Mouse (Mus musculus) layer of hippocampus, adult 8-10 months (tissue): ENCODE data around the gene Acta1. TPM values are rescaled to one million over a fixed set of nuclear protein-coding genes. Genes with fewer than 3 reads are reported as not detected.

Source experiments
- DNase-seq, 2 experiments: peaks; one replicate each; pipeline ENCODE4 v3.0.0; 2022; ENCODE audit warnings: low spot score in 2 of 2
- total RNA-seq, 4 experiments: library from RNA; stranded (reverse); gene quantifications; 2 replicates each; pipeline ENCODE4 v1.2.4; 2022

Gene Acta1
- total RNA-seq, result 1 to 10 TPM; 5.7 to 9.3 (median 7.2) TPM

DNA sequence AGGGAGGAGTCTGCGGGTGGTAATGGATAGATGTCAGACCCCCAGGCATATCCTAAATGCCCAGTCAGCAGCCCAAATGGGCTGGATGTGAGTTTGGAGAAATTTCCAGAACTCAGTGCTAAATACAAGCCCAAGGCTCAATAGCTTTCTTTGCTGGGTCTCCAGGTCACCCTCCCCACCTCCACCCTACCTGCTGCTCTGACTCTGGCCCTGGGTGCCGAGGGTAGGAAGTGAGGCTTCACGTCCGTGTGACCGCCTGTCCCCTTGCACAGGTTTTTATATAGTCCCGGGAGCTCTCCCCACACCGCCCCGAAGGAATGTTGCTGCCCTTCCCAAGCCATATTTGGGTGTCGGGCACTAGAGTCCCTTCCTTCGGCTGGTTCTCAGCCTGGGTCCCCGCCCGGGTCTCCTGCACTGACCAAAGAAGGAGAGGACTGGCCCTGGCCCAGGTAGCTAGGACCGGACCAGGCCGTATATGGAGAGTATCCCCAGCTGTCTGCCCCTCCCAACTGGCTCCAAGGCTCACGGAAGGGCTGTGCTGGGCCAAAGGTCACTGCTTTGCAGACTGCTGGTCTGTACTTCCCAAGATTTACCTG, at the start of gene Acta1:
Gene Acta1, minus strand, starts transcription at position 250 of the 596 bp plus-strand sequence.
- DNase-seq, result no peak

DNA sequence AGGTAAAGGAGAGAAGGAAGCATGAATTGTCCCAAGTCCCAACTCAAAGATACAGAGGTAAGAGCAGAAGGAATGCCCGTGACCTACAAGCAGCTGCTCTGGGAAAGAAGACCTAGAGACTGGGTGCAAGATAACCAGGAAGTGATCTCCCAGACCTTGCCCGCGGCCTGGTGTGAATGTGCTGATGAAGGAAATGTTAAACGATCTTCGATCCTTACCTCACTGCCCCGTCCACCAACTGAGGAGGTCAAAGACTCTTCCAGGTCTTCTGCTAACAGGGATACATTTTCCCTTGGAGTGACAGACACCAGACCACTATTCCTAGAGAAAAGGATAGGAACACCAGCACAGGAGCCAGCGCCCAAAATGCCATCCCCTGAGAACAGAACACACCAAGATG, 34.5 kb upstream of the Acta1 start:
- no peak for DNase-seq

DNA sequence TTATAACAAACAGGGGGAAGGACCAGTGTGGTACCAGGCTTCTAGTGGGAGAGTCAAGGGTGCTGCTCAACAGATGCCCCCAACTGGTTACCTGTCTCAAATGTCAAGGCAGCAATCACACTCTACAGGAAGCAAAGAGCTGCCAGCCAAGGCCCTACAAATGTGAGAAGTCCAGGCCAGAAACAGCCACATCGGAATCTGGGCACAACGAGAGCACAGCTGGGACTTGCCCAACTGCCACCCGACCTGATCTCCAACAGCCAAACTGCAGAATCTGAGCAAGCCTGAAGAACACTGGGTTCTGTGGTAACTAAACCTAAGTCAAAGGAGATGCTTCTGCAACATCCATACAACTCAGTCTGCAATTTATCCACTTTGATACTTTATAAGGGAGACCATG, 31.1 kb upstream of the Acta1 start:
- DNase-seq, result no peak

DNA sequence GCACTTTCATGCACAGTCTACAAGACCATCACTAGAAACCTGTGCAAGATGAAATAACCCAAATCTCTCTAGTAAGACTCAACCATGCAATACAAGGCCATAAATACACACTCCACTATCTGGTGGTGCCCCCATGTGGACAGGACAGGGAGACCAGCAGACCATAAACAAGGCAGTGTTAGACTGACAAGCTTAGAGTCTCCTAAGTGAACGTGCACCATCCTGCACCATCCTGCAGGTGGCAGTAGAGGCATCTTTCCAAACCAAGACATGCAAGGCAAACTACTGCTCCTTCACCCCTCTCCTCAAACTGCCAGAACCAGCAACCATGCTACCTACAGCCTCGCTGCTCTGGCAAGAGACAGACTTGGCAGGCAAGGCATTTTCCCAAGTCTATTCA, 30.2 kb upstream of the Acta1 start:
- DNase-seq, result peak; percentile 82 to 84

DNA sequence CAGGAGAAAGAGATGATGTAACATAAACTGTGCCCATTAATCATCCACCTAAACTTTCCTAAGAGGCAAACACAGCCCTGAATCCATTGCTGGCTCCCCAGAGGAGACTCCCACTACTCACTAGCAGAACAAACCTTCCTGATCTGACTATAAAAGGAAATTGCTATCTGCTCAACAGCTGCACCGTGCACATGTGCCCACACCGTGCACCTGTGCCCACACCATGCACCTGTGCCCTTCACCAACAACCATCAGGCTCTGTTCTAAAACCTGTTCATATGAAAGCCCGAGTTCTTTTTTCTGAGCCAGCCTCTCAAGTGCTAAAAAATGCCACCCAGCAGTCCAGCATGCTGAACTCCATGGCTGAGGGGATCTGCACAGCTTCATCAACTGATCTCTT, 20.1 kb upstream of the Acta1 start:
- no peak for DNase-seq

DNA sequence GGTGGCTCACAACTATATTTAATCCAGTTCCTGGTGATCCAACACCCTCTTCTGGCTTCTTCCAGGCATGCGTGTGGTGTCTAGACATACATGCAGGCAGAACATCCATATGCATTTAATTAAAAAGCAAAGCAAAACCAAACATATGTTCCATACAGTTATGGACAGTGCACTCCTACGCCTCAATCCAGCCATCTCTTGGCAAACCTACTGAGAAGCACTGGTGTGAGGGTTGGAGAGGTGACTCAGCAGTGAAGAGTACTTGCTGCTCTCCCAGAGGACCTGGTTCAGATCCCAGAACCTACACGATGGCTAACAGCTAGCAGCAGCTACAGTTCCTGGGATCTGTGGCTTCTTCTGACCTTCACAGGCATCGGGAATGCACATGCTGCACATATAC, 17.7 kb upstream of the Acta1 start:
- no peak for DNase-seq

DNA sequence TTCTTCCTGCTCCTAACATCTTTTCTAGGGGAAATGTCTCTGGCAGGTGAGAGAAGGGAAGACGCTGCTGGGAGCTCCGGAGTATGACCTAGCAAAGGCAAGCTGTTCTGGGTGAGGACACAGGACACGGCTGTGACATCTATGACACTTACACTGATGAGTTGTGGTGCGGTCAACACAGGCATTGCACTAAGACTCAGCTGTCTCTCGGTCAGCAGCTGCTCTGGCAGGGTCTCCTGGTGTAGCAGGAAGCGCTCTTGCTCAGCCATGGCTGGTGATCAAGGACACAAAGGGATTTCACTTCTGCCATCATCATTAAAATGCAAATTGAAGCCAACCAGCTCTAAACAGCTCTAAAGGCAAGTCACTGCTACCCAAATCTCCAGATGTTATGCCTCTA, 13.1 kb upstream of the Acta1 start:
- DNase-seq, result no peak

DNA sequence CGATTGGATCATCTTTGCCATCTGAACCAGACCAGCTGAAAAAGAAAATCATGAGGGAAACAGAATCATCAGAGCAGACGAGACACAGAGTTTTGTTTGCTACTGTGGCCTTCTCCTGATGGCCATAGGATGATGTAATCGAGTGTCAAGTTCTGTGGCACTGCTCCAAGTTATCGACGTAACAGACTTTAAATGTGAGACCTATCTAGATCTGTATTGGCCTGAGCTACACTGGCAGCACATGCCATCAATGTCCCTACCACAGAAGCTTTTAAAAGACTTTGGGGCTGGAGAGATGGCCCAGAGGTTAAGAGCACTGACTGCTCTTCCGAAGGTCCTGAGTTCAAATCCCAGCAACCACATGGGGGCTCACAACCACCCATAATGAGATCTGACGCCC, 8.1 kb upstream of the Acta1 start:
- DNase-seq, result no peak

DNA sequence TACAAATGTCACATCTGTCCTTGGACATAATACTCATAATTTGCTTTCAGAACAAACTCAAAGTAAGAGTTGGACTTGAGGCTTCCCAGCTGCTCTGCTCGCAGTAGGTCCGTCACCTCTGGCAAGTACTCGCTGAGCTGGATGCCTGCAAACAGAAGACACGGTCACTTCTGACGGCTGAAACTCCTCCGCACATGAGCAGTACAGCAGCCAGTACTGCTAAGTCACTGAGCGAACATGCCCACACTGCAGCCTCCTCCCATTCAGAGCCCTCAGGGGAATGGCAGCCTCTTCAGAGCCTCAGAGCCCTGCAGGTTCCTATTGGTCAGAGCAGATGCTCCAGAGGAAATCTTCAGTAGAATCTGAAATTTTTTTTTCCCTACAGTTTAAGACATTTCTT, 4.8 kb upstream of the Acta1 start:
- DNase-seq, result no peak

DNA sequence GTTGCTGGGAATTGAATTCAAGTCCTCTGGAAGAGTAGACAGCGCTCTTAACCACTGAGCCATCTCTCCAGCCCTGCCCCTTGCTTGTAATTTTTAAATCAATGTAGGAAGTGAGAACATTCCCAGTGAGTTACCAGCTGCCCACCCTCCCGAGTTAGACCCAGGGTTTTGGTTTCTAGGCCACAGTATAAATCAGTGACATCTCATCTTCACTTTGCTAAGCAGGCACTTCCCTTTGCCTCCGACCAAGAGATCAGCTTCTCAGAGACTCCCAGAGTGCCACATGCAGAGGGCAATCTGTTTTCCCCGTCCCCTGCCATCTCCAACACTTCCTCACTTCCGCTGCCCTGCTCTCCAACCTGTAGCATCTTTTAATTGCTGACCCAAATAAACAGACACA, 4.0 kb upstream of the Acta1 start:
- no peak for DNase-seq

DNA sequence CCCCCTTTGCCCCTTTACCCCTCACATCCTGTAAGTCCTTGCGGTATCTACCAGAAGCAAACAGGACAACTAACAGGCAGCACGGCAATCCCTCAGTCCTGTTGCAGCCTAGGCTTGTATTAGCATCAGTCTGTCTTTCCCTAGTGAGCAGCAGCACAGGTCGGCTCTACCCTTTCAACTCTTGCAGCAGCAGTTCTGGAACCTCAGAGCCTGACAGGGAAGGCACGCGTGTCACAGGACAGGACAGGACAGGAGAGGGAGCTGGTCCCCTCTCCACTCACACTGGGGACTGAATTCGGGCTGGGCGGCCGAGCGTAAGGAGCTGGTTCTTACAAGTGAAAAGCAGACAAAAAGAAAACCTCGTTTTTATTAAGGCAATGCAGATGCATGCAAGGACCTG, 2.2 kb upstream of the Acta1 start:
- no peak for DNase-seq

DNA sequence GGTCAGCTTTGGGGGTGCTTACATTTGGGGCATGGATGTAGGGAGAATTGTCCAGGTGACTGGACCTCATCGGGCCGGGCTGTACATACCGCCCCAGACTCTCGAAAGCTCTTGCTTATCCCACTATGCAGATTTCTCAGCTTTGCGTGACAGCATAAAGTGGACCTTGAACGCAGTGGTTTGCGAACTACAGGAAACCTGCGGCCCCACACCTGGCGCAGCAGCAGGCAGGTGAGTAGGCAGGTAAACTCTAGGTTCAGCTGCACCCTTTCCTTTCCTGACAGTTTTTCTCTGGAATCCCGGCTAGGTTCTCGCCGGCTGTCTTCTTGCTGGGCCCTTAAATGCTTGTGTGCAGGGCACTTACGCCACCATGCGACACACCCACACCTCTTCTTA, 1.8 kb upstream of the Acta1 start:
- DNase-seq, result no peak

DNA sequence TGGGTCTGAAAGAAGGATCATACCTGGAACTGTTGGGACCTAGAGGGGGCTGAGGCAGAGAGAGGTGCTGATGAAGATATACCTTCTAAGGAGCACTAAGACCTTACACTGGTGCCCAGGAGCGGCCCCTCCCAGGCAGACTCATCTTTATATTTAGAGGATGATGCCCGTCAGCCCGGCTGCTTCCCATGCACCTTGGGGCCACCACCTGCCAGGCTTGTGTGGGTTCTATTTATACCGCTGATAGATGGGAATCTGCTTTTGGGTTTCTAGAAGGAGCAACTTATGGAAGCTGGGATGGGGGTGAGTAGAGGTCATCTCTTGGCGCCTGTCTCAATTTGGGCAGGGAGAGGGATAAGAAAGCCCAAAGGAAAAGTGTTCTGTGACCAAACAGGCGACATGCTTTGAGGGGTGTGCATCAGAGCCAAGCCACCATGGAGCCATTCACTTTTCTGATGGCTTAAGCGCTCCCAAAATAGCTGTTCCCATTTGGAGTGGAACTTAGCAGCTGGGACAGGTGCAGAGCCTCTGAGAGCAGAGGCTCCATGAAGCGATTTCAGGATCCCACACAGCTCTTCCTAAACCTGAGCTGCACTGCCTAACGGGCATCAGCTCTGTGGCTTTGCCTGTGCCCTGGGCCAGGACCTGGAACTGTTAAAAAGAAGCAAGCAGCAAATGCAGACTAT, 1.3 kb upstream of the Acta1 start:
- DNase-seq, result no peak

DNA sequence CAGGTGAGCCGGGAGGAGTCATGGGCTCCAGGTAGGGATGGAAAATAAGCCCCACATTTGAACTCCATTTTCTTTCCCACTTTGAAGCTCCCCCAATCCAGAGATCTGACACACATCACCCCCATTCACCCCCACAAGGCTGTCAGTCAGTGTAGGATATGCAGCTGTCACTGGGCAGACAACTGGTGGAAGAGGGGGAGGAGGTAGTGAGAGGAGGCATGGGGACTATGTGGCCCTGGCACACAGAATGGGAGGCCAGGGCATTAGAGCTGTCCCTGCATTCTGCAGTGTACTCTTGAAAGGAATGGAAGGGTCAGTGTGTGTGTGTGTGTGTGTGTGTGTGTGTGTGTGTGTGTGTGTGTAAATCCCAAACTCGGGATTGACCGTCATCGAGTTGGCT, 679 bp upstream of the Acta1 start:
- DNase-seq, result no peak

DNA sequence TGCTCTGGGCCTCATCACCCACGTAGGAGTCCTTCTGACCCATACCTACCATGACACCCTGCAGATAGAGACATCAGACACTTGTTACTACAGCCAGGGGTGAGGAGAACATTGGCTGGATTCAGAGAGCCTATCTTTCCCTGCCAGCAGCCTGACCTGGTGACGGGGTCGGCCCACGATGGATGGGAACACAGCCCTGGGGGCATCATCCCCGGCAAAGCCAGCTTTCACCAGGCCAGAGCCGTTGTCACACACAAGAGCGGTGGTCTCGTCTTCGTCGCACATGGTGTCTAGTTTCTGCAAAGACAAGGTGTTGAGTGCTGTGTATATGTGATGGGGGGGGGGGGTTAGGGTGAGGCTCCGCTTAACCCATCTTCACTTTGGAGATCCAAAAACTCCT, 1.1 kb downstream of the Acta1 start:
- DNase-seq, result no peak

DNA sequence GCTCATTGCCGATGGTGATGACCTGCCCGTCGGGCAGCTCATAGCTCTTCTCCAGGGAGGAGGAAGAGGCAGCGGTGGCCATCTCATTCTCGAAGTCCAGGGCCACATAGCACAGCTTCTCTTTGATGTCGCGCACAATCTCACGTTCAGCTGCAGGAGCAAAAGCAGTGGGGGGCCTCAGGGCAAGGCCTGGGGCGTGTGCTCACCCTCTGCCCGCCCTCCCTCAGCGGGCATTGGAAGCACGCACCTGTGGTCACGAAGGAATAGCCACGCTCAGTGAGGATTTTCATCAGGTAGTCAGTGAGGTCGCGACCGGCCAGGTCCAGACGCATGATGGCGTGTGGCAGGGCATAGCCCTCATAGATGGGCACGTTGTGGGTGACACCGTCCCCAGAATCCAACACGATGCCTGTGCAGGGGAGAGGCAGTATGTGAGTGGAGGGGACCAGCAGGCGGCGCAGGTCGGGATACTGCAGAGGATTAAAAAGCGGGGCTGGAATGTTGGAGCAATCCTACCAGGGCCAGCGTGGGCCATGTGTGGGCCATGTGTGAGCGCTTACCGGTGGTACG, 1.9 kb downstream of the Acta1 start:
- no peak for DNase-seq

DNA sequence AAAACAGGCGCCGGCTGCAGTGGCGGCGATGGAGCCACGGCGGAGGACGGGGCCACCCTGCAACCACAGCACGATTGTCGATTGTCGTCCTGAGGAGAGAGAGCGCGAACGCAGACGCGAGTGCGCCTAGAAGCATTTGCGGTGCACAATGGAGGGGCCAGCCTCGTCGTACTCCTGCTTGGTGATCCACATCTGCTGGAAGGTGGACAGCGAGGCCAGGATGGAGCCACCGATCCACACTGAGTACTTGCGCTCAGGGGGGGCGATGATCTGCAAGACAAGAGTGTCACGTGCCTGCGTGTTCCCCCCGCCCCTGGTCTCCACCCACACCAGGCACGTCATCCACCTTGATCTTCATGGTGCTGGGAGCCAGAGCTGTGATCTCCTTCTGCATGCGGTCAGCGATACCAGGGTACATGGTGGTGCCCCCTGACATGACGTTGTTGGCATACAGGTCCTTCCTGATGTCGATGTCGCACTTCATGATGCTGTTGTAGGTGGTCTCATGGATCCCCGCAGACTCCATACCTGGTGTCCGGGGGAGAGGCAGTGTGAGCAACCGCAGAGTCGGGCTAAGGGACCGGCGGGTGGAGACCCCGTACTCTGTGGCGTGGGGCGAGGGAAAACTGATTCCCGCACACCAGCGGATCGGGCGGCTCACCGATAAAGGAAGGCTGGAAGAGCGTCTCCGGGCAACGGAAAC, 2.5 kb downstream of the Acta1 start:
- peak; percentile 80 to 82 for DNase-seq

DNA sequence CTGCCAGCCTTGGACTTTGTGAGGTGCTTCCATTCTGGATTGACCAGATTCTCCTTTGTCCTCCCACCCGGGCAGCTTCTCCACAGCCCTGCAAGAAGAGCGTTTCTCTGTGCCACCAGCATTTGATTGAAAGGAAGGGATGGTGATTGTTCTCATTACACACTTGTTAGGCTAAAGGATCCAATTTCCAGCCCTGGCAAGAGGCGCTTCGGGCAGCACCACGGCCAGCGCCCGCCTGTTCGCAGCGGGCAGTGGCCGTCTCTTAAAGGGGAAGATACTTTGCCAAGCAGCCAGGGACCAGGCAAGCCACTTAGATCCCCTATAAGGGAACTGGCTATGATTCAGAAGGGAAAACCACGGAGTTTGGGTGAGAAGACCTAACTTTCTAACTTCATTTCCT, 3.3 kb downstream of the Acta1 start:
- DNase-seq, result no peak

DNA sequence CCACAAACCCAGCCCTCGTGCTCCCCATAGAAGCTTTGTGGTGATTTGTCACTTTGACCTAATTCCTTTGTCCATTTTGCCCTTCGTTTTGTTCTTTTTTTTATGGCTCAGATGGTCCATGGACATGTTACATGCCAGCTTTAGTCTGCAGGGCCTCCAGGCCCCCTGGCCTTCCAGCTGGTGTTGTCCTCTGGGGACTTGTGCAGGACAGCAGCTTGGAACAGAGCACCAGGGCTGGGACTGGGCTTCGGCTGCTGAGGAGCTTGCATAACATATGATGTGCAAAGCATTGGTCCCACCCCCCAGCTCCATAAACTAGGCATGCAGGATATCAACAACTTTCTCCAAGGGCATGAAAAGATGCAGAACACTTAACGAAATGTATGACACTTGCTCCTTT, 4.8 kb downstream of the Acta1 start:
- no peak for DNase-seq

DNA sequence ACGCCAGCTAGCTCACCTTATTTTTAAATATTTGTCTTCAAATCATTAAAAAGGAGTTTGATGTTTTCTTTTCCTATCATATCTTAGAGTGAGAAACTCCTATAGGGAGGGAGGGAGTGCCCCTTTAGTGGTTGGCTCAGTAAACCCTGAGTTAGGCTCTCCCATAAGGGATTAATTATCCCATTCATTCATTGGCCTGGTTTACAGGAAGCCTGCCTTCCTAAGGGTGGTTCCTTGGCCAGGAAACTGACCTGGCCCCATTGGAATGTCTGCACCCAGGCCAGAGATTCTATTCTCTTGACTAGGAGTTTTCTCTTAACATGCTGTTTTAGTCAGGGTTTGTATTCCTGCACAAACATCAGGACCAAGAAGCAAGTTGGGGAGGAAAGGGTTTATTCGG, 6.6 kb downstream of the Acta1 start:
- no peak for DNase-seq

DNA sequence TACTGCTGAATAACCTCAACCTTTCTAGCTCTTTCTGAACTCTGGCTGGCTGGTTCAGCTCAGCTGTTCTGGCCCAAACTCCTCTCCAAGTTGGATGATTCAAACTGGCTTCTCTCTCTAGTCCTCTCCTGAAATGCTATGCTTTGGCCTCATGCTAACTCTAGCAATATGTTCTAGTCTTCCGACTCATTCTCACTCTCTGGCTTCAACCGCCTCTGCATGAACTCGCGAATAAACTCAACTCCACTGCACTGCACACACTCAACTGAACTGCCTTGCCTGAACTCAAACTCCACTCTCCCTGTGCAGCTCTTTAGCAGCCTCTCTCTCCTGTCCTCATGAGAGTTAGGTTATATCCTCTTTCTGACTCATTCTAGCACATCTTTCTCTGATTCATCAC, 7.4 kb downstream of the Acta1 start:
- DNase-seq, result no peak

DNA sequence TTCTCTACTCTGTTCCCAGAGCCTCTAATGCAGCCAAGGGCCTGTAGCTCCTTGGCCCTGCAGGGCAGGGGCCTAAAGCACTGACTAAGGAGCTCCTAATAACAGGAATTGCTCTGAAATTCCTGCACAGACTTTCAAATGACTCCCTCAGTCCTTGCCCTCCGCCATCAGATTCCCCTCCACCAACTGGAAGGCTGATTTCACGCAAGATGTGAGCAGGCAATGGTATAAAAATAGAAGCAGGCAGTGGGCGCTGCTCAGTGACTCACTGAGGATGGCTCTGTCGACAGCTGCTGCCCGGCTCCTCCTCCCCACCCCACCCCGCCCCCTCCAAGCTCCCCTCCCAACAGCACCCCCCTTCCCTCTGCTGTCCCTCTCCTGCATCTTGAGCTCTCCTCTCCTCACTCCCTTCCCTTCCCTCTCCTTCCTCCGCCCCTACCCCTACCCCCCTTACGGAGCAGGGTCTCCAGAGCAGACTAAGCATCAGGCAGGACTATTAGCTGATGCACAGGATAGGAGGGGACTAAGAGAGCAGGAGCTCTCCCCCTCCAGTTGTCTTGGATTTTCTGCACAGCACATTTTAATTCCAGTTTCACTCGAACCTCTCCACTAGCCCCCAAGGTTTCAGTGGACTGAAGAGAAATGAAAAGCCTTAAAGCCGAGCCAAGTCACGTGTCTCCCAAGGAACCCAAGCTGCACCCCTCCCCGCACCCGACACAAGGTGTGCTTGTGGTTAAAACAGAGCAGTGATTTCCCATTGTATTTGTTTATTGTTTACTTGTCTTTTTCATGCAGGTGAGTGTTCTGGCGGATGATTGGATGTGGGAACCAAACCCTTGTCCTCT, 9.6 kb downstream of the Acta1 start:
- peak; percentile 75 to 81 for DNase-seq
